In the genomic region with DNA sequence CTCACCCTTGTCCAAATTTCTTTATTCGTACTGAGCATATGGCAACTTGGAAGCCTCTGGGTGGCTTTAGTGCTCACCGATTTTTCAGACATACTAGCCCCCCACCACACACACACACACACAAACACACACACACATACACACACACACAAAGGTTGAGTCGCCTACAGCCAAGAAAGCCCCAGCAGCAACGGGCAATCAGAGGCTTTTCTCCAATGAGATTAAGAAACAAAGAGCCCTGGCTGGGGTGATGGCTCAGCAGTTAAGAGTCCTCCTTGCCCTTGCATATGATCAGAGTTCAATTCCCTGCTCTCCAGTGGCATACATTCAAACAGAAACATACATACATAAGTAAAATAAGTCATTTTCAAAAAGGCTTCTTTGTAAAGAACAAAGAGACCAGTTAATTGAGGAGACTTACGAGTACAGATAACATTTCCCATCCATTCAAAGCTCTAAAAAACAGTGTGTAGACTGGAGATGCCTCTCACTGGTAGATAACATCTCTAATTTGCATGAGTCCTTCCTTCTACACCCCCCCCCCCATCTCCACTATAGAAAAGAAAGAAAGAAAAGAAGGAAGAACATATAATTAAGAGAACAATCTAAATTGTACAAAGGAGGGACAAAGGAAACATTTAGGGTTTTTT, we compare ENCODE assay signal across 12 mouse cellular contexts.
"Had no signal": no experiment of that assay in that cellular context is flagged by ENCODE, and none has a peak within 500 bp of the region (broad histone marks: within the 10 kb centered on the region; RNA-seq: fewer than 3 reads in every experiment).

No protein-coding gene starts in this region.

- H3K27ac ChIP-seq: kidney, embryonic 15.5 days; left cerebral cortex, adult 2 months; limb, embryonic 10.5 days; lung, embryonic 15.5 days; midbrain, embryonic 12.5 days; neural tube, embryonic 13.5 days had no signal

- H3K36me3 ChIP-seq: kidney, embryonic 15.5 days; limb, embryonic 10.5 days; lung, embryonic 15.5 days; midbrain, embryonic 12.5 days; neural tube, embryonic 13.5 days had no signal

- DNase-seq: kidney, adult 2 months; kidney, postnatal 14 days; right cerebral cortex, postnatal 4 days; spleen, adult 18-20 months; thymus, adult 18-20 months; thymus, postnatal 14 days had no signal

- H3K4me3 ChIP-seq: kidney, embryonic 15.5 days; left cerebral cortex, adult 2 months; limb, embryonic 10.5 days; lung, embryonic 15.5 days; midbrain, embryonic 12.5 days; neural tube, embryonic 13.5 days had no signal

- H3K9me3 ChIP-seq: kidney, embryonic 15.5 days; limb, embryonic 10.5 days; lung, embryonic 15.5 days; midbrain, embryonic 12.5 days; neural tube, embryonic 13.5 days had no signal
